Mouse (Mus musculus) kidney, embryonic 16.5 days (tissue): ENCODE data around the gene Gm49358. TPM values are rescaled to one million over a fixed set of nuclear protein-coding genes. Genes with fewer than 3 reads are reported as not detected.

Experiments
- ATAC-seq: fragments of 200-750 bp; cut with Nextera tagmentation; 2 replicates; pipeline ENCODE4 v1.8.0; 2017; ENCODE audit warnings: moderate TSS enrichment; ENCODE audit not compliant: low FRiP score, low TSS enrichment
- H3K27ac ChIP-seq: fragments of 300-500 bp; sonication (generic); 2 replicates; pipeline ENCODE4 v1.5.1; 2014; ENCODE audit warnings: low read length
- H3K27me3 ChIP-seq: fragments of 300-500 bp; sonication (generic); 2 replicates; pipeline ENCODE4 v1.6.1; 2014; ENCODE audit warnings: low read length, control low read depth, mixed read lengths; ENCODE audit not compliant: insufficient read depth
- H3K36me3 ChIP-seq: fragments of 300-500 bp; sonication (generic); 2 replicates; pipeline ENCODE4 v1.6.1; 2014; ENCODE audit warnings: low read length, control low read depth, mixed read lengths; ENCODE audit not compliant: insufficient read depth
- H3K4me1 ChIP-seq: fragments of 300-500 bp; sonication (generic); 2 replicates; pipeline ENCODE4 v1.6.1; 2014; ENCODE audit warnings: low read length, control low read depth, mixed read lengths; ENCODE audit not compliant: insufficient read depth
- H3K4me2 ChIP-seq: fragments of 300-500 bp; sonication (generic); replicated peaks from 2 replicates; pipeline ENCODE4 v1.6.1; 2014; ENCODE audit warnings: low read depth, low read length
- H3K4me3 ChIP-seq: fragments of 300-500 bp; sonication (generic); 2 replicates; pipeline ENCODE4 v1.5.1; 2014; ENCODE audit warnings: mild to moderate bottlenecking, low read length
- H3K9ac ChIP-seq: fragments of 300-500 bp; sonication (generic); replicated peaks from 2 replicates; pipeline ENCODE4 v1.6.1; 2014; ENCODE audit warnings: low read length
- H3K9me3 ChIP-seq: fragments of 300-500 bp; sonication (generic); 2 replicates; pipeline ENCODE4 v1.6.1; 2016; ENCODE audit warnings: low read length, control low read depth
- WGBS: fragments of 180-500 bp; shearing (Covaris S2); extraction: QIAGEN DNeasy Blood & Tissue Kit; methylation state at CpG from one replicate; pipeline ENCODE4 v1.1.7; 2014; 5-methylcytosine and 5-hydroxymethylcytosine counted together
- polyA plus RNA-seq: library from polyadenylated mRNA; unstranded; fragments of >200 nt; fragmentation: Nextera tagmentation; extraction: Ambion mirVana; gene quantifications from 2 replicates; pipeline ENCODE4 v1.2.1, GENCODE M21; 2015

The Gm49358 gene
- polyA plus RNA-seq, 1 experiment from 2014 or later, result not detected

GRCm38 (mm10) chr10:86807362-86807761, 43.6 kb downstream of the Gm49358 start:
- no peak overlapping the region for H3K27ac ChIP-seq
- no peak for ATAC-seq
- H3K27me3 ChIP-seq, result no peaks in the 10 kb centered on the region
- no peak overlapping the region for H3K4me2 ChIP-seq
- WGBS, result 100% methylated on average over 1 of the region's 1 CpGs
- H3K9me3 ChIP-seq, result no peaks in the 10 kb centered on the region
- H3K9ac ChIP-seq, result no peak overlapping the region
- peaks cover 5% of the 10 kb centered on the region; the same call in 1 of the 2 replicates for H3K4me1 ChIP-seq
- H3K36me3 ChIP-seq, result no peaks in the 10 kb centered on the region
- H3K4me3 ChIP-seq, result no peak overlapping the region

- peaks cover 5% of the 10 kb centered on the region; the same call in 1 of the 2 replicates for H3K4me1 ChIP-seq
- H3K9ac ChIP-seq, result no peak overlapping the region
- no peak overlapping the region for H3K27ac ChIP-seq
- no peaks in the 10 kb centered on the region for H3K36me3 ChIP-seq
- no peak overlapping the region for H3K4me2 ChIP-seq
- H3K27me3 ChIP-seq, result no peaks in the 10 kb centered on the region
- ATAC-seq, result peak; percentile 83
- no peak overlapping the region for H3K4me3 ChIP-seq
- H3K9me3 ChIP-seq, result no peaks in the 10 kb centered on the region
- 57% methylated on average over 15 of the region's 15 CpGs for WGBS
Measured at GRCm38 (mm10) chr10:86808013-86808758, 44.4 kb downstream of the Gm49358 start.

- H3K27me3 ChIP-seq, result no peaks in the 10 kb centered on the region
- H3K4me1 ChIP-seq, result peaks cover 23% of the 10 kb centered on the region
- 91% methylated on average over 9 of the region's 9 CpGs for WGBS
- no peak overlapping the region for H3K27ac ChIP-seq
- no peak overlapping the region for H3K4me3 ChIP-seq
- H3K4me2 ChIP-seq, result no peak overlapping the region
- H3K9me3 ChIP-seq, result no peaks in the 10 kb centered on the region
- no peak for ATAC-seq
- H3K36me3 ChIP-seq, result no peaks in the 10 kb centered on the region
- no peak overlapping the region for H3K9ac ChIP-seq
Measured at GRCm38 (mm10) chr10:86810000-86810399, 46.2 kb downstream of the Gm49358 start.

- Histone ChIP-seq H3K4me3 (no peak overlapping the region), H3K4me1 (peaks cover 25% of the 10 kb centered on the region), H3K36me3 (no peaks in the 10 kb centered on the region), H3K9ac (no peak overlapping the region), H3K27me3 (no peaks in the 10 kb centered on the region), H3K27ac (no peak overlapping the region), H3K4me2 (no peak overlapping the region), H3K9me3 (no peaks in the 10 kb centered on the region)
- ATAC-seq, result no peak
- 93% methylated on average over 5 of the region's 5 CpGs for WGBS
Measured at GRCm38 (mm10) chr10:86810612-86811011, 46.8 kb downstream of the Gm49358 start.

GRCm38 (mm10) chr10:86814292-86815131, 50.7 kb downstream of the Gm49358 start:
- H3K4me1 ChIP-seq, result peaks cover 20% of the 10 kb centered on the region
- H3K4me3 ChIP-seq, result no peak overlapping the region
- peak; percentile 74 for ATAC-seq
- H3K9ac ChIP-seq, result peak overlapping the region; percentile 40; the same call in 1 of the 2 replicates
- H3K9me3 ChIP-seq, result no peaks in the 10 kb centered on the region
- H3K4me2 ChIP-seq, result peak overlapping the region; percentile 18; the same call in 1 of the 2 replicates
- H3K27me3 ChIP-seq, result no peaks in the 10 kb centered on the region
- peak overlapping the region; percentile 90 for H3K27ac ChIP-seq
- 42% methylated on average over 19 of the region's 19 CpGs for WGBS
- H3K36me3 ChIP-seq, result no peaks in the 10 kb centered on the region

GRCm38 (mm10) chr10:86815133-86815532, 51.4 kb downstream of the Gm49358 start:
- peaks cover 22% of the 10 kb centered on the region for H3K4me1 ChIP-seq
- H3K4me2 ChIP-seq, result no peak overlapping the region
- H3K27ac ChIP-seq, result peak overlapping the region; percentile 90
- no peaks in the 10 kb centered on the region for H3K36me3 ChIP-seq
- no peaks in the 10 kb centered on the region for H3K27me3 ChIP-seq
- WGBS, result 72% methylated on average over 7 of the region's 7 CpGs
- ATAC-seq, result 0 out of 2 replicates have a peak, but pooled peaks have one; percentile 3
- no peak overlapping the region for H3K9ac ChIP-seq
- H3K9me3 ChIP-seq, result no peaks in the 10 kb centered on the region
- no peak overlapping the region for H3K4me3 ChIP-seq

- no peak for ATAC-seq
- Histone ChIP-seq H3K27ac (no peak overlapping the region), H3K27me3 (peaks cover 4% of the 10 kb centered on the region; the same call in 1 of the 2 replicates), H3K9me3 (no peaks in the 10 kb centered on the region), H3K4me2 (no peak overlapping the region), H3K9ac (no peak overlapping the region), H3K4me3 (no peak overlapping the region), H3K36me3 (peaks cover 6% of the 10 kb centered on the region; the same call in 1 of the 2 replicates), H3K4me1 (peaks cover 8% of the 10 kb centered on the region; the same call in 1 of the 2 replicates)
- 47% methylated on average over 8 of the region's 8 CpGs for WGBS
Measured at GRCm38 (mm10) chr10:86819649-86820165, 55.9 kb downstream of the Gm49358 start.

- WGBS, result 92% methylated on average over 7 of the region's 7 CpGs
- H3K4me3 ChIP-seq, result no peak overlapping the region
- ATAC-seq, result no peak
- H3K27me3 ChIP-seq, result peaks cover 4% of the 10 kb centered on the region; the same call in 1 of the 2 replicates
- peaks cover 6% of the 10 kb centered on the region; the same call in 1 of the 2 replicates for H3K36me3 ChIP-seq
- no peaks in the 10 kb centered on the region for H3K9me3 ChIP-seq
- no peak overlapping the region for H3K4me2 ChIP-seq
- H3K27ac ChIP-seq, result no peak overlapping the region
- H3K9ac ChIP-seq, result no peak overlapping the region
- peaks cover 9% of the 10 kb centered on the region for H3K4me1 ChIP-seq
Measured at GRCm38 (mm10) chr10:86821014-86821413, 57.2 kb downstream of the Gm49358 start.

GRCm38 (mm10) chr10:86824093-86824492, 60.3 kb downstream of the Gm49358 start:
- Histone ChIP-seq H3K27me3 (peaks cover 4% of the 10 kb centered on the region; the same call in 1 of the 2 replicates), H3K9ac (no peak overlapping the region), H3K36me3 (peaks cover 10% of the 10 kb centered on the region; the same call in 1 of the 2 replicates), H3K4me2 (no peak overlapping the region), H3K4me3 (no peak overlapping the region), H3K4me1 (peaks cover 12% of the 10 kb centered on the region), H3K9me3 (no peaks in the 10 kb centered on the region), H3K27ac (no peak overlapping the region)
- 81% methylated on average over 6 of the region's 6 CpGs for WGBS
- ATAC-seq, result no peak
